8 mouse cellular contexts compared by ENCODE assay signal in the genomic region with DNA sequence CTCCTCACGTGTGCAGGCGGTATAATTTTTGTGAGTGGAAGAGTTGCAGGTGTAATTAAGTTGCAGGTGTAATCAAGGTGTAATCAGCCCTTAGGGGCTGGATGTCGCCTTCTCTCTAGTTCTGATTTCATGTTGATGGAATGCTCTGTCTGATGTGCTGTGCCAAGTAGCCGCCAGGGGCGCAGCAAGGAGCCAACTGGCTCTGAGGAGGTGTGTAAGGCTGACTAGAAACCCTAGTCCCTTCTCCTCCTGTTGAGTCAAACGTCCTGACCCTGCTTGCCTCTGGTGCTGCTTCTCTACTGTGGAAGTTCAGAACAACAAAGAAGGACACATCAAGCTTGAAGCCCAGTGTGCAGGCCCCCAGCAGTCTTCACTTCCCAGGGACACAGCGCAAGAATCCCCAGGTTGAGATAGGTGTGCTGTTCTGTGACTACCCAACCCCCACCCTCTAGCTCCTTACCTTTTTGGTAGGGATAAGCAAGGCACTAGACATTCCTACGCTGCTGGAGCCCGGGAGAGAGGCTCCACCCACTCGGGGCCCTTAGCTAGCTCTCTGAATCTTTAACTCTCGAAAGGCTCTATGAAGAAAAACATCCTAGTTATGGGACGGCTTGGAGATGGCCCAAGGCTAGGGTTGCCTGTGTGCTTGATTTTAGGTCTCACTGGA. TPM values are rescaled to one million over a fixed set of nuclear protein-coding genes. Genes with fewer than 3 reads are reported as not detected.
DNase-seq lines count a peak whose midpoint lies in the region; ATAC-seq and TF ChIP-seq lines count a peak whose summit lies in the region.

No protein-coding gene starts in this region.

- no peaks in the 10 kb centered on the region for H3K9me3 ChIP-seq in intestine, postnatal 0 days (ENCODE audit: control insufficient read depth)
- no peaks in the 10 kb centered on the region for H3K9me3 ChIP-seq in stomach, postnatal 0 days (ENCODE audit: control insufficient read depth, low read length)

- H3K36me3 ChIP-seq in intestine, postnatal 0 days (ENCODE audit: control insufficient read depth, insufficient read depth): peaks cover 30% of the 10 kb centered on the region
- H3K36me3 ChIP-seq in liver, adult 2 months (ENCODE audit: control insufficient read depth, insufficient read depth, low read length): peaks cover 27% of the 10 kb centered on the region
- peaks cover 14% of the 10 kb centered on the region for H3K36me3 ChIP-seq in stomach, postnatal 0 days (ENCODE audit: control insufficient read depth, insufficient read depth, low read length)

- no peaks in the 10 kb centered on the region for H3K27me3 ChIP-seq in intestine, postnatal 0 days (replicated peaks; ENCODE audit: control insufficient read depth, insufficient read depth, low read length)
- no peaks in the 10 kb centered on the region for H3K27me3 ChIP-seq in liver, adult 2 months (ENCODE audit: control insufficient read depth, insufficient read depth, low read length)
- no peaks in the 10 kb centered on the region for H3K27me3 ChIP-seq in stomach, postnatal 0 days (ENCODE audit: control insufficient read depth, insufficient read depth, low read length)

- TF ChIP-seq CTCF in intestine, postnatal 0 days (IDR thresholded peaks at IDR 0.05; ENCODE audit: low read depth): peak; percentile 85
- peak; percentile 81 for TF ChIP-seq CTCF in liver, adult 2 months (IDR thresholded peaks at IDR 0.05; ENCODE audit: low read depth, low read length)
- peak; percentile 76 for TF ChIP-seq CTCF in stomach, postnatal 0 days (IDR thresholded peaks at IDR 0.05; ENCODE audit: low read depth)

- H3K27ac ChIP-seq in intestine, postnatal 0 days (ENCODE audit: low read depth, low read length): peak overlapping the region; percentile 72
- peak overlapping the region; percentile 87 for H3K27ac ChIP-seq in liver, adult 2 months (replicated peaks; ENCODE audit: insufficient read depth, low read depth, low read length)
- H3K27ac ChIP-seq in stomach, postnatal 0 days (replicated peaks): peak overlapping the region; percentile 37

- peak overlapping the region; percentile 54 for H3K4me2 ChIP-seq in intestine, postnatal 0 days (replicated peaks; ENCODE audit: low read depth)
- peak overlapping the region; percentile 11; the same call in 1 of the 2 replicates for H3K4me2 ChIP-seq in stomach, postnatal 0 days (replicated peaks; ENCODE audit: low read depth)

- H3K4me1 ChIP-seq in intestine, postnatal 0 days (replicated peaks; ENCODE audit: control insufficient read depth, insufficient read depth, low read length): peaks cover 13% of the 10 kb centered on the region; the same call in 1 of the 2 replicates
- H3K4me1 ChIP-seq in liver, adult 2 months (ENCODE audit: control insufficient read depth, insufficient read depth, low read length): peaks cover 36% of the 10 kb centered on the region
- H3K4me1 ChIP-seq in stomach, postnatal 0 days (replicated peaks; ENCODE audit: control insufficient read depth, insufficient read depth): peaks cover 12% of the 10 kb centered on the region; the same call in 1 of the 2 replicates

- no peak for ATAC-seq in intestine, postnatal 0 days
- ATAC-seq in stomach, postnatal 0 days (ENCODE audit: low FRiP score, low TSS enrichment): peak; percentile 30; the same call in 1 of the 2 replicates

- no peak overlapping the region for H3K9ac ChIP-seq in intestine, postnatal 0 days (ENCODE audit: low read depth, low read length)
- peak overlapping the region; percentile 46 for H3K9ac ChIP-seq in liver, adult 2 months (ENCODE audit: low read depth, low read length)
- no peak overlapping the region; the same call in 1 of the 2 replicates for H3K9ac ChIP-seq in stomach, postnatal 0 days (ENCODE audit: low read length)

- peak; percentile 77 for DNase-seq in urinary bladder, postnatal 14 days (ENCODE audit: low spot score)
- no peak for DNase-seq in urinary bladder, postnatal 10 days (ENCODE audit: low spot score)
- peak; percentile 68 to 72 for DNase-seq in cerebellum, postnatal 10 days
- DNase-seq in gastrocnemius, postnatal 25 days: peak; percentile 62
- DNase-seq in liver, adult 2 months (ENCODE audit: extremely low read depth, low read depth, low spot score): peak; percentile 70
- DNase-seq in naive thymus-derived CD4-positive, alpha-beta T cell, adult 2 months (ENCODE audit: low read depth): peak; percentile 72
- peak; percentile 76 for DNase-seq in stomach, postnatal 0 days (ENCODE audit: low spot score)

- 0 out of 2 replicates have a peak overlapping the region, but pooled peaks have one; percentile 1 for H3K4me3 ChIP-seq in intestine, postnatal 0 days (ENCODE audit: low read depth, low read length)
- peak overlapping the region; percentile 2 for H3K4me3 ChIP-seq in liver, adult 2 months (ENCODE audit: insufficient read depth, low read depth, low read length)
- no peak overlapping the region for H3K4me3 ChIP-seq in stomach, postnatal 0 days (ENCODE audit: low read depth, low read length)

- WGBS in intestine, postnatal 0 days: 12% methylated on average over 12 of the region's 12 CpGs
- WGBS in liver, adult 2 months: 11% methylated on average over 12 of the region's 12 CpGs
- WGBS in stomach, postnatal 0 days: 15% methylated on average over 12 of the region's 12 CpGs

- no peak for TF ChIP-seq EP300 in stomach, postnatal 0 days (optimal IDR thresholded peaks at IDR 0.05)

- no peak for TF ChIP-seq POLR2A in liver, adult 2 months (IDR thresholded peaks at IDR 0.05; ENCODE audit: extremely low read depth, insufficient read depth, low read length)

- H3K79me2 ChIP-seq in liver, adult 2 months (ENCODE audit: control insufficient read depth, insufficient read depth, low read length): peaks cover 31% of the 10 kb centered on the region; the same call in 1 of the 2 replicates

RNA-seq across cellular contexts. Expression of gene Cers2, which starts 3.0 kb away (rescaled TPM):
- total RNA-seq in gastrocnemius, postnatal 25 days (2021): 10 to 100 TPM; 20.3 to 21.7 TPM
- 109 and 120 TPM in 2 replicates for polyA plus RNA-seq in intestine, postnatal 0 days (2015; fragmentation: Nextera tagmentation; extraction: Ambion mirVana)
- total RNA-seq in liver, adult 2 months (2014; rRNA removed): 283 and 284 TPM in 2 replicates
- polyA plus RNA-seq in liver, adult 2 months (2012; rRNA removed): 266 and 271 TPM in 2 replicates
- polyA plus RNA-seq in stomach, postnatal 0 days (2015; fragmentation: Nextera tagmentation; extraction: Ambion mirVana): 75.0 and 80.3 TPM in 2 replicates

RNA-seq across cellular contexts. Expression of gene Anxa9, which starts 10.6 kb away (rescaled TPM):
- total RNA-seq in gastrocnemius, postnatal 25 days (2021): under 1 TPM; 0.15 to 0.27 TPM
- polyA plus RNA-seq in intestine, postnatal 0 days (2015; fragmentation: Nextera tagmentation; extraction: Ambion mirVana): 2.0 and 2.3 TPM in 2 replicates
- total RNA-seq in liver, adult 2 months (2014; rRNA removed): 0.54 and 0.55 TPM in 2 replicates
- polyA plus RNA-seq in liver, adult 2 months (2012; rRNA removed): 0.47 and 0.91 TPM in 2 replicates
- 57.2 and 63.1 TPM in 2 replicates for polyA plus RNA-seq in stomach, postnatal 0 days (2015; fragmentation: Nextera tagmentation; extraction: Ambion mirVana)

RNA-seq across cellular contexts. Expression of gene Prune1, which starts 35.7 kb away (rescaled TPM):
- 10 to 100 TPM; 36.5 to 38.3 TPM for total RNA-seq in gastrocnemius, postnatal 25 days (2021)
- polyA plus RNA-seq in intestine, postnatal 0 days (2015; fragmentation: Nextera tagmentation; extraction: Ambion mirVana): 9.2 and 10.1 TPM in 2 replicates
- total RNA-seq in liver, adult 2 months (2014; rRNA removed): 7.6 and 7.8 TPM in 2 replicates
- polyA plus RNA-seq in liver, adult 2 months (2012; rRNA removed): 11.3 and 12.8 TPM in 2 replicates
- polyA plus RNA-seq in stomach, postnatal 0 days (2015; fragmentation: Nextera tagmentation; extraction: Ambion mirVana): 10.1 and 11.7 TPM in 2 replicates

RNA-seq across cellular contexts. Expression of gene Mindy1, which starts 36.4 kb away (rescaled TPM):
- 10 to 100 TPM; 19.9 to 22.8 TPM for total RNA-seq in gastrocnemius, postnatal 25 days (2021)
- 36.4 and 38.0 TPM in 2 replicates for polyA plus RNA-seq in intestine, postnatal 0 days (2015; fragmentation: Nextera tagmentation; extraction: Ambion mirVana)
- 56.6 and 63.6 TPM in 2 replicates for total RNA-seq in liver, adult 2 months (2014; rRNA removed)
- polyA plus RNA-seq in liver, adult 2 months (2012; rRNA removed): 122 and 137 TPM in 2 replicates
- polyA plus RNA-seq in stomach, postnatal 0 days (2015; fragmentation: Nextera tagmentation; extraction: Ambion mirVana): 55.9 and 64.1 TPM in 2 replicates

RNA-seq across cellular contexts. Expression of gene Setdb1, which starts 39.5 kb away (rescaled TPM):
- total RNA-seq in gastrocnemius, postnatal 25 days (2021): 10 to 100 TPM; 10.2 to 11.8 TPM
- 7.5 and 7.7 TPM in 2 replicates for polyA plus RNA-seq in intestine, postnatal 0 days (2015; fragmentation: Nextera tagmentation; extraction: Ambion mirVana)
- total RNA-seq in liver, adult 2 months (2014; rRNA removed): 13.3 and 15.7 TPM in 2 replicates
- 6.3 and 8.6 TPM in 2 replicates for polyA plus RNA-seq in liver, adult 2 months (2012; rRNA removed)
- 8.6 and 9.2 TPM in 2 replicates for polyA plus RNA-seq in stomach, postnatal 0 days (2015; fragmentation: Nextera tagmentation; extraction: Ambion mirVana)

Comparison
In these comparisons a context has a peak if more than half of its experiments do, and no peak if none do; other contexts are left out.
1. H3K27ac ChIP-seq: peak in every context shown above with its lines; median percentile 87 in liver, adult 2 months; 72 in intestine, postnatal 0 days; 37 in stomach, postnatal 0 days.
2. RNA of gene Anxa9, which starts 10.6 kb away (polyA plus RNA-seq): 57.2 to 63.1 TPM in stomach, postnatal 0 days; 2.0 to 2.3 TPM in intestine, postnatal 0 days and 0.47 to 0.91 TPM in liver, adult 2 months; every median in the first group is over 10 times any median in the second.
3. Peak in every context shown above with its lines, with median percentiles within 50 percentile points of each other: CTCF ChIP-seq.